Mouse (Mus musculus) heart, adult 2 months (tissue): Measurements from ENCODE around the gene Smarcb1. TPM values are rescaled to one million over a fixed set of nuclear protein-coding genes. Genes with fewer than 3 reads are reported as not detected.

Source experiments
- DNase-seq, 2 experiments: peaks; one replicate each; pipeline ENCODE4 v3.0.0; 2021
- H3K27ac ChIP-seq: fragments of 200-600 bp; 2 replicates; pipeline ENCODE4 v1.8.1; 2022
- H3K27me3 ChIP-seq: fragments of 200-500 bp; 2 replicates; pipeline ENCODE4 v1.6.1; 2012; ENCODE audit warnings: mild to moderate bottlenecking, low read length, inconsistent platforms, mixed read lengths; ENCODE audit not compliant: control insufficient read depth, insufficient read depth
- H3K36me3 ChIP-seq: fragments of 200-500 bp; 2 replicates; pipeline ENCODE4 v1.6.1; 2012; ENCODE audit warnings: low read length, inconsistent platforms; ENCODE audit not compliant: control insufficient read depth, insufficient read depth
- H3K4me1 ChIP-seq: fragments of 200-500 bp; 2 replicates; pipeline ENCODE4 v1.6.1; 2011; ENCODE audit warnings: low read length; ENCODE audit not compliant: control insufficient read depth, insufficient read depth
- H3K4me3 ChIP-seq: fragments of 200-600 bp; 2 replicates; pipeline ENCODE4 v1.8.1; 2022
- H3K79me2 ChIP-seq: fragments of 200-500 bp; replicated peaks from 2 replicates; pipeline ENCODE4 v1.6.1; 2012; ENCODE audit warnings: mild to moderate bottlenecking, inconsistent platforms, low read length, moderate library complexity, mixed read lengths; ENCODE audit not compliant: control insufficient read depth, insufficient read depth
- H3K9ac ChIP-seq: fragments of 200-500 bp; 2 replicates; pipeline ENCODE4 v1.6.1; 2012; ENCODE audit warnings: low read depth, mild to moderate bottlenecking, control low read depth, inconsistent platforms, low read length, mixed read lengths
- CTCF ChIP-seq: fragments of 200-600 bp; IDR thresholded peaks from 2 replicates; pipeline ENCODE4 v1.8.1; 2022; ENCODE audit warnings: antibody characterized with exemption, mild to moderate bottlenecking, moderate library complexity
- EP300 ChIP-seq: fragments of 200-500 bp; IDR thresholded peaks from 2 replicates; pipeline ENCODE4 v1.6.1; 2011; ENCODE audit warnings: low read depth, low read length, control low read depth; ENCODE audit not compliant: insufficient read depth
- POLR2A ChIP-seq: fragments of 200-500 bp; IDR thresholded peaks from 2 replicates; pipeline ENCODE4 v1.6.1; 2011; ENCODE audit warnings: mild to moderate bottlenecking, low read depth, low read length, control low read depth; ENCODE audit not compliant: insufficient read depth
- WGBS: fragments of 180-500 bp; shearing (Covaris S2); methylation state at CpG from one replicate; pipeline ENCODE4 v1.1.7; 2018; 5-methylcytosine and 5-hydroxymethylcytosine counted together
- intact Hi-C: fragments of 180-260 bp; cut with DNase I; formaldehyde crosslinking; loops from one replicate; pipeline ENCODE4 v1.15.1; 2025
- polyA plus RNA-seq: library from polyadenylated mRNA; depleted of rRNA; stranded (reverse); fragments of >200 nt; gene quantifications from 2 replicates; pipeline ENCODE4 v1.2.3, GENCODE M21; 2012
- total RNA-seq, 2 experiments: library from RNA; stranded (reverse); gene quantifications; 2 replicates each; pipeline ENCODE4 v1.2.3; 2021

Gene Smarcb1
- total and polyA plus RNA-seq, 3 experiments, result 20.0 to 23.3 (median 21.1) TPM

- H3K79me2 ChIP-seq, result no peaks in the 10 kb centered on the region
- H3K4me1 ChIP-seq, result no peaks in the 10 kb centered on the region
- no peak overlapping the region for H3K27ac ChIP-seq
- no peak for TF ChIP-seq EP300
- TF ChIP-seq CTCF, result no peak
- TF ChIP-seq POLR2A, result no peak
- DNase-seq, result no peak
- no peak overlapping the region for H3K9ac ChIP-seq
- H3K27me3 ChIP-seq, result no peaks in the 10 kb centered on the region
- 40% methylated on average over 6 of the region's 6 CpGs for WGBS
- intact Hi-C loops, result no loop called here
- H3K36me3 ChIP-seq, result no peaks in the 10 kb centered on the region
- H3K4me3 ChIP-seq, result no peak overlapping the region
Measured at GRCm38 (mm10) chr10:75913013-75913589, 8.3 kb downstream of the Smarcb1 start.

- Histone ChIP-seq H3K36me3 (no peaks in the 10 kb centered on the region), H3K9ac (no peak overlapping the region), H3K79me2 (no peaks in the 10 kb centered on the region), H3K27me3 (no peaks in the 10 kb centered on the region), H3K4me3 (no peak overlapping the region), H3K27ac (no peak overlapping the region; the same call in 1 of the 2 replicates), H3K4me1 (no peaks in the 10 kb centered on the region)
- 77% methylated on average over 2 of the region's 2 CpGs for WGBS
- TF ChIP-seq EP300, result no peak
- no peak for TF ChIP-seq CTCF
- no peak for TF ChIP-seq POLR2A
- intact Hi-C loops, result no loop called here
- DNase-seq, result no peak
Measured at GRCm38 (mm10) chr10:75910698-75911097, 10.7 kb downstream of the Smarcb1 start.

- H3K4me3 ChIP-seq, result no peak overlapping the region
- TF ChIP-seq EP300 (no peak), CTCF (no peak), POLR2A (no peak)
- intact Hi-C loops, result no loop called here
- no peaks in the 10 kb centered on the region for H3K27me3 ChIP-seq
- 91% methylated on average over 4 of the region's 4 CpGs for WGBS
- no peak overlapping the region for H3K9ac ChIP-seq
- H3K79me2 ChIP-seq, result no peaks in the 10 kb centered on the region
- DNase-seq, result no peak
- no peak overlapping the region for H3K27ac ChIP-seq
- 0 out of 2 replicates have a peak, but pooled peaks cover 1% of the 10 kb centered on the region for H3K36me3 ChIP-seq
- H3K4me1 ChIP-seq, result no peaks in the 10 kb centered on the region
Measured at GRCm38 (mm10) chr10:75906882-75907281, 14.5 kb downstream of the Smarcb1 start.

GRCm38 (mm10) chr10:75904391-75904790 lies 17.0 kb downstream of the Smarcb1 start:
- Histone ChIP-seq H3K79me2 (no peaks in the 10 kb centered on the region), H3K36me3 (peaks cover 6% of the 10 kb centered on the region), H3K4me1 (no peaks in the 10 kb centered on the region), H3K4me3 (no peak overlapping the region), H3K9ac (no peak overlapping the region), H3K27me3 (no peaks in the 10 kb centered on the region), H3K27ac (no peak overlapping the region)
- TF ChIP-seq POLR2A, result no peak
- no peak for TF ChIP-seq EP300
- TF ChIP-seq CTCF, result no peak
- 77% methylated on average over 5 of the region's 5 CpGs for WGBS
- intact Hi-C loops, result no loop called here
- DNase-seq, result peak in 1 of 2 experiments; percentile 46

GRCm38 (mm10) chr10:75898846-75899245 lies 22.6 kb downstream of the Smarcb1 start:
- no peaks in the 10 kb centered on the region for H3K79me2 ChIP-seq
- no peak overlapping the region for H3K4me3 ChIP-seq
- peaks cover 9% of the 10 kb centered on the region for H3K36me3 ChIP-seq
- no peaks in the 10 kb centered on the region for H3K27me3 ChIP-seq
- peak; percentile 67 to 85 for DNase-seq
- H3K9ac ChIP-seq, result no peak overlapping the region
- intact Hi-C loops, result loop anchor here (10.0 kb wide), 1 partner anchor 136 kb away; the partner anchor contains the start of gene Zfp280b
- TF ChIP-seq POLR2A, result no peak
- TF ChIP-seq CTCF, result no peak
- no peak for TF ChIP-seq EP300
- peaks cover 13% of the 10 kb centered on the region for H3K4me1 ChIP-seq
- 4% methylated on average over 3 of the region's 3 CpGs for WGBS
- H3K27ac ChIP-seq, result peak overlapping the region; percentile 61

DNA sequence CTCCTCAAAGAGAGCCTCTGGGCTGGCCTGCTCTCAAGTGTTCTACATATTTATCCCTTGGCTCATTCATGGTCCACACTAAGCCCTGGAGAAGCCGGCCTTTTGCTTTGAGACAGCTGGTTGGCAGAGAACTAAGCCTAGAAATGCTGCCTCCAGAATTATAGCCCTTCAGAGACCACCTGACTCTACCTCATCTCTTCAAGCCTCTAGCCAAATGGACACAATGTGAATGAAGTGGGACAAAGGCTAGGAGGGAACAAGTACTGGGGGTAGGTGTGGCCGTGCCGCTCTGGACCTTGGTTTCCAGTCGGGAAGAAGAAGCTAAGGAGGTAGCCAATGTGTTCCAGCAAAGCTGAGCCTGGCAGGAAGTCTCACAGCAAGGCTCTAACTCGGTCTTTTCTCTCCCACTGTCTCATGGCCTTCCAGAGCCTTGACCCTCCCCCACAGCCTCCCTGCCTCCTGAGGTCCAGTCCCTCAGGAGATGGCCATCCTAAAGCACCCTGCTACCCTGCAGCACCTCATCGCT lies 23.3 kb downstream of the Smarcb1 start:
- TF ChIP-seq POLR2A, result no peak
- no peak for TF ChIP-seq CTCF
- TF ChIP-seq EP300, result no peak
- no peaks in the 10 kb centered on the region for H3K27me3 ChIP-seq

More for the DNA sequence above, 23.3 kb downstream of the Smarcb1 start:
- WGBS, result 63% methylated on average over 6 of the region's 6 CpGs
- Histone ChIP-seq H3K4me1 (peaks cover 13% of the 10 kb centered on the region), H3K27ac (peak overlapping the region; percentile 61), H3K79me2 (no peaks in the 10 kb centered on the region), H3K4me3 (no peak overlapping the region), H3K9ac (0 out of 2 replicates have a peak overlapping the region, but pooled peaks have one; percentile 4), H3K36me3 (peaks cover 9% of the 10 kb centered on the region)
- DNase-seq, result peak; percentile 20 to 32
- intact Hi-C loops, result loop anchor here (10.0 kb wide), 1 partner anchor 137 kb away; the partner anchor contains the start of gene Zfp280b
